Mouse (Mus musculus): ENCODE measurements around the gene Cnnm4. TPM values are rescaled to one million over a fixed set of nuclear protein-coding genes. Genes with fewer than 3 reads are reported as not detected.

The Cnnm4 gene
- polyA plus RNA-seq (2012; rRNA removed), result 5.6 and 5.7 TPM in 2 replicates

GRCm38 (mm10) chr1:36471181-36472105, at the start of gene Cnnm4:
Cnnm4 (plus strand) TSS chr1:36471620.
- peak; percentile 66 to 83 for DNase-seq (ENCODE audit: low read depth in 1 of 2, low spot score in 2 of 2)
- Histone ChIP-seq H3K27me3 (ENCODE audit: control insufficient read depth, insufficient read depth, low read length) (no peaks in the 10 kb centered on the region), H3K27ac (ENCODE audit: insufficient read depth, low read length) (peak within 1 kb of the TSS; percentile 97), H3K4me3 (ENCODE audit: extremely low read depth, insufficient read depth, insufficient read length) (peak within 1 kb of the TSS; percentile 89), H3K4me1 (ENCODE audit: control insufficient read depth, insufficient read depth, insufficient read length) (peaks cover 33% of the 10 kb centered on the region), H3K36me3 (ENCODE audit: control insufficient read depth, insufficient read depth, low read length) (no peaks in the 10 kb centered on the region)
- TF ChIP-seq CTCF (IDR thresholded peaks at IDR 0.05; ENCODE audit: extremely low read depth, insufficient read depth, insufficient read length, insufficient replicate concordance), result peak; percentile 28; the same call in 1 of the 2 replicates
- TF ChIP-seq POLR2A (IDR thresholded peaks at IDR 0.05; ENCODE audit: low read depth, low read length), result peak; percentile 57
- under 1% methylated on average over 79 of the region's 98 CpGs for WGBS

GRCm38 (mm10) chr1:36429511-36429910, 41.9 kb upstream of the Cnnm4 start:
- no peak for DNase-seq (ENCODE audit: low read depth in 1 of 2, low spot score in 2 of 2)
- H3K27ac ChIP-seq (ENCODE audit: insufficient read depth, low read length), result no peak overlapping the region
- H3K4me1 ChIP-seq (ENCODE audit: control insufficient read depth, insufficient read depth, insufficient read length), result no peaks in the 10 kb centered on the region
- no peaks in the 10 kb centered on the region for H3K27me3 ChIP-seq (ENCODE audit: control insufficient read depth, insufficient read depth, low read length)
- H3K4me3 ChIP-seq (ENCODE audit: extremely low read depth, insufficient read depth, insufficient read length), result no peak overlapping the region
- no peak for TF ChIP-seq POLR2A (IDR thresholded peaks at IDR 0.05; ENCODE audit: low read depth, low read length)
- no peak for TF ChIP-seq CTCF (IDR thresholded peaks at IDR 0.05; ENCODE audit: extremely low read depth, insufficient read depth, insufficient read length, insufficient replicate concordance)
- 94% methylated on average over 2 of the region's 2 CpGs for WGBS
- peaks cover 28% of the 10 kb centered on the region for H3K36me3 ChIP-seq (ENCODE audit: control insufficient read depth, insufficient read depth, low read length)

GRCm38 (mm10) chr1:36432999-36433398, 38.4 kb upstream of the Cnnm4 start:
- H3K4me1 ChIP-seq (ENCODE audit: control insufficient read depth, insufficient read depth, insufficient read length), result no peaks in the 10 kb centered on the region
- H3K27me3 ChIP-seq (ENCODE audit: control insufficient read depth, insufficient read depth, low read length), result no peaks in the 10 kb centered on the region
- peaks cover 30% of the 10 kb centered on the region for H3K36me3 ChIP-seq (ENCODE audit: control insufficient read depth, insufficient read depth, low read length)
- no peak overlapping the region for H3K27ac ChIP-seq (ENCODE audit: insufficient read depth, low read length)
- no peak overlapping the region for H3K4me3 ChIP-seq (ENCODE audit: extremely low read depth, insufficient read depth, insufficient read length)
- no peak for DNase-seq (ENCODE audit: low read depth in 1 of 2, low spot score in 2 of 2)
- 91% methylated on average over 4 of the region's 4 CpGs for WGBS
- TF ChIP-seq POLR2A (IDR thresholded peaks at IDR 0.05; ENCODE audit: low read depth, low read length) (no peak), CTCF (IDR thresholded peaks at IDR 0.05; ENCODE audit: extremely low read depth, insufficient read depth, insufficient read length, insufficient replicate concordance) (no peak)

- 95% methylated on average over 3 of the region's 3 CpGs for WGBS
- H3K27me3 ChIP-seq (ENCODE audit: control insufficient read depth, insufficient read depth, low read length), result no peaks in the 10 kb centered on the region
Measured at GRCm38 (mm10) chr1:36433616-36434015, 37.8 kb upstream of the Cnnm4 start.

GRCm38 (mm10) chr1:36435071-36435470, 36.3 kb upstream of the Cnnm4 start:
- Histone ChIP-seq H3K4me1 (ENCODE audit: control insufficient read depth, insufficient read depth, insufficient read length) (no peaks in the 10 kb centered on the region), H3K27me3 (ENCODE audit: control insufficient read depth, insufficient read depth, low read length) (no peaks in the 10 kb centered on the region), H3K27ac (ENCODE audit: insufficient read depth, low read length) (no peak overlapping the region), H3K4me3 (ENCODE audit: extremely low read depth, insufficient read depth, insufficient read length) (no peak overlapping the region), H3K36me3 (ENCODE audit: control insufficient read depth, insufficient read depth, low read length) (peaks cover 25% of the 10 kb centered on the region)
- TF ChIP-seq POLR2A (IDR thresholded peaks at IDR 0.05; ENCODE audit: low read depth, low read length) (no peak), CTCF (IDR thresholded peaks at IDR 0.05; ENCODE audit: extremely low read depth, insufficient read depth, insufficient read length, insufficient replicate concordance) (no peak)
- WGBS, result 63% methylated on average over 4 of the region's 4 CpGs
- no peak for DNase-seq (ENCODE audit: low read depth in 1 of 2, low spot score in 2 of 2)

More at GRCm38 (mm10) chr1:36433616-36434015, 37.8 kb upstream of the Cnnm4 start:
- Histone ChIP-seq H3K36me3 (ENCODE audit: control insufficient read depth, insufficient read depth, low read length) (peaks cover 31% of the 10 kb centered on the region), H3K4me3 (ENCODE audit: extremely low read depth, insufficient read depth, insufficient read length) (no peak overlapping the region), H3K4me1 (ENCODE audit: control insufficient read depth, insufficient read depth, insufficient read length) (no peaks in the 10 kb centered on the region), H3K27ac (ENCODE audit: insufficient read depth, low read length) (no peak overlapping the region)
- TF ChIP-seq CTCF (IDR thresholded peaks at IDR 0.05; ENCODE audit: extremely low read depth, insufficient read depth, insufficient read length, insufficient replicate concordance) (no peak), POLR2A (IDR thresholded peaks at IDR 0.05; ENCODE audit: low read depth, low read length) (no peak)
- DNase-seq (ENCODE audit: low read depth in 1 of 2, low spot score in 2 of 2), result no peak

GRCm38 (mm10) chr1:36436515-36436914, 34.9 kb upstream of the Cnnm4 start:
- no peak overlapping the region for H3K4me3 ChIP-seq (ENCODE audit: extremely low read depth, insufficient read depth, insufficient read length)
- 82% methylated on average over 6 of the region's 6 CpGs for WGBS
- peaks cover 25% of the 10 kb centered on the region for H3K36me3 ChIP-seq (ENCODE audit: control insufficient read depth, insufficient read depth, low read length)
- no peak overlapping the region for H3K27ac ChIP-seq (ENCODE audit: insufficient read depth, low read length)
- no peaks in the 10 kb centered on the region for H3K4me1 ChIP-seq (ENCODE audit: control insufficient read depth, insufficient read depth, insufficient read length)
- no peak for DNase-seq (ENCODE audit: low read depth in 1 of 2, low spot score in 2 of 2)
- no peaks in the 10 kb centered on the region for H3K27me3 ChIP-seq (ENCODE audit: control insufficient read depth, insufficient read depth, low read length)
- no peak for TF ChIP-seq POLR2A (IDR thresholded peaks at IDR 0.05; ENCODE audit: low read depth, low read length)
- TF ChIP-seq CTCF (IDR thresholded peaks at IDR 0.05; ENCODE audit: extremely low read depth, insufficient read depth, insufficient read length, insufficient replicate concordance), result no peak

GRCm38 (mm10) chr1:36437223-36437622, 34.2 kb upstream of the Cnnm4 start:
- TF ChIP-seq POLR2A (IDR thresholded peaks at IDR 0.05; ENCODE audit: low read depth, low read length), result no peak
- TF ChIP-seq CTCF (IDR thresholded peaks at IDR 0.05; ENCODE audit: extremely low read depth, insufficient read depth, insufficient read length, insufficient replicate concordance), result no peak
- Histone ChIP-seq H3K27ac (ENCODE audit: insufficient read depth, low read length) (no peak overlapping the region), H3K27me3 (ENCODE audit: control insufficient read depth, insufficient read depth, low read length) (no peaks in the 10 kb centered on the region), H3K4me1 (ENCODE audit: control insufficient read depth, insufficient read depth, insufficient read length) (no peaks in the 10 kb centered on the region), H3K36me3 (ENCODE audit: control insufficient read depth, insufficient read depth, low read length) (peaks cover 25% of the 10 kb centered on the region), H3K4me3 (ENCODE audit: extremely low read depth, insufficient read depth, insufficient read length) (no peak overlapping the region)
- 89% methylated on average over 3 of the region's 3 CpGs for WGBS
- DNase-seq (ENCODE audit: low read depth in 1 of 2, low spot score in 2 of 2), result no peak
